Mouse (Mus musculus): ENCODE results near the gene Aqp3. TPM values are rescaled to one million over a fixed set of nuclear protein-coding genes. Genes with fewer than 3 reads are reported as not detected.

Aqp3 gene
- total RNA-seq, 2 experiments from 2014 or later = not detected

DNA sequence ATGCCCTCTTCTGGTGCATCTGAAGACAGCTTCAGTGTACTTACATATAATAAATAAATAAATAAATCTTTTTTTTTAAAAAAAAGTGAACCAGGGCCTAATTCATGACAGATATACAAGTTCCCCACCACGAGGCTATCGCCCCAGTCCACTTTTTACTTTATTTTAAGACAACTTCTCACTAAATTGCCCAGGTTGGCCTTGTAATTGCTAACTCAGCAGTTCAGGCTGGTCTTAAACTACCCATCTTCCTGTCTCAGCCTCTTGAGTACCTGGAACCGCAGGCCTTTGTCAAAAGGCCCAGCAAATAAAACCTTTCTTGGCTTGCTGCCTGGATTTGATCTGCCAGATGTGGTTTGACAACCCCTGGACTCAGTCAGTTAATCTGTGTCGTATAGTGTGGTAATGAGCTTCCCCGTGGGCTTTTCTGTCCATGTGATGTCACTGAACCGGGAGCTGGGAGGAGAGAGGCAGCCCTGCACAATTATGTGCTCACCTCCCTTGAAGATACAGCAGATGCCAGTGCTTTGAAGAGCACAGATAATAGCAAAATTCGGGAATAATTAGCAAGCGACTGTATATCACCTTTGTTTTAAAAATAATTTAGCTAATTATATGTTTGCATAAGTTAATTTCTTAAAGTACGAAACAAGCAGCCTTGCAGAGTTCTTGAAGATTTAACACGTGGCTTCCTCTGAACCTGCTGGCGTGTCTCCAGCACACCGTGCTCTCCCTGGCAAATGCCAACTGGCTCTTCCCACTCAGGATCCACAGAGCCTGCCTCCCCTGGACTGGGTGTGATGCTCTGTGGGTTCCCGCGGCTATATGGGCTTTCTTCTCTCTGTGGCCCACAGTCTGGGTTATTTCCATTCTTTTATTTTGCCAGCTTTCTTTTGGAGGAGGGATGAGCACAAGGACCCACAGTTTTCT lies 26.2 kb downstream of the Aqp3 start:
- ATAC-seq (replicated peaks; ENCODE audit: poor library complexity, severe bottlenecking) = no peak

DNA sequence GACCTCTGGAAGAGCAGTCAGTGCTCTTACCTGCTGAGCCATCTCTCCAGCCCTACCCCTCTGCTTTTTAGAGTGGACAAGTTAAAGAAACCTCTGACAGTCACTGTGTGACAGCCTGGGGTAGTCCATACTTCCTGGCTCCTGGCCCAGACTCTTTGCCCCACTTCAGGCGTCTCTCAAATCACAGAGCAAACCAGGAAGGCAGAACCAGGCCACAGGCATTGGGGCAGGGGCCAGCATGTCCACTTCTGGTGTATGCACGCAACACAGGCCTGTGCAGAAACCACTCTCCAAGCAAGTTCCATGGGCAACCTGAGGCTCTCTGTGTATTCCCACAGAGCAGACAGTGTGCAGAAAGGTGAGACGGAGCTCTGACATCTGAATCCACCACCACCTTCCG lies 32.8 kb downstream of the Aqp3 start:
- ATAC-seq (replicated peaks; ENCODE audit: poor library complexity, severe bottlenecking) = no peak

DNA sequence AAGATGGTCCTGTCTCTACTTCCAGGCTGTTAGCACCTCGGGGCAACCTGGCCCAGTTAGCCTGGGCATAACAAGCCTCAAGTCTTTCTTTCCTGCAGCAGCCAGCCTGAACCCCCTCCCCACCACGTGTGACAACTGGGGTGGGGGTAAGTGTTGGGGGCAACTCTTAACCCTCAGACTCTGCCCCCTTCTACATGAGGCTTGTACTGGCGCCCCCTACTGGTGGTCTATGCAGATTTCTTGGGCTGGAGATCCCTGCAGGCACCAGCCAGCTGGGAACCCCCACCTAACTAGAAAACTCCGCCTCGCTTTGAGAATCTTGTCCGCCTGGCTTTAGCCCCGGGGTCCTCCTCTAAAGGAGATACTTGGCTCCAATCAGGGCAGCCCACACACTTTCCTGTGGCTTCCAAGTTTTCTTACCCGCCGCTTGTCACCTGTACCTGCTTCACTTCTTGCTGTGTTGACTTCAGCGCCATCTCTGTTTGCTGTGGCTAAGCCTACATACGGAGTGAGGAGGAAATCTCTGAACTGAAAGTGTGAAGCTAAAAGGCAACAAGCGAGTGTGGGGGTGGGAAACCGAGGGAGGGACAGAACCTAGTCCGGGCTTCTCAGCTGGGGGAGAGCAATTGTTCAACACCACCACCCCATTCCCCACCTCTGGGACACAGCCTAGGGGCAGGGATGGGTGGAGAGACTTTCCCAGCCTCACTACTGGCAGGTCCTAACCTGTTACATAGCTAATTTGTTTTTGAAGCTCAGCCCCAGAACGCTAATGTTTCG lies 33.9 kb downstream of the Aqp3 start:
- peak; percentile 50; the same call in 1 of the 2 replicates for ATAC-seq (replicated peaks; ENCODE audit: poor library complexity, severe bottlenecking)

DNA sequence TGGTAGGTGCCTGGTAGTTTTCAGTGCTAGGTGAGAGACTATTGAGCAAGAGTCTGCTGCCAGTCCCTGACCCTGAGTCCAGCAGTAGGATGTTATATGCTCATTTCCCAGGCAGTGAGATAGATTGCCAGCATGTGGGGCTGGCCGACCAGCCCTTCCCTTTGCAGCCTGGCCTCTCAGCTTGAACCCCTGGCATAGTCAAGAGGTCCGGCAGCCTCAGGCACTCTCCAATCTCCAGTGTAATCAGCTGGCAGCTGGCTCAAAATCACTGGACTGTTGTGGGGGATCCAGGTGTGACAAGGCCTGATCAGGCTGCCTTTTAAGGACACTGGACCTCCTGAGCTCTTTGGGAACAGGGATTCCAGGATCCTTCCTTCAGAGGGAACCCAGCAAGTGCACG lies 34.6 kb downstream of the Aqp3 start:
- ATAC-seq (replicated peaks; ENCODE audit: poor library complexity, severe bottlenecking) = no peak; the same call in 1 of the 2 replicates

DNA sequence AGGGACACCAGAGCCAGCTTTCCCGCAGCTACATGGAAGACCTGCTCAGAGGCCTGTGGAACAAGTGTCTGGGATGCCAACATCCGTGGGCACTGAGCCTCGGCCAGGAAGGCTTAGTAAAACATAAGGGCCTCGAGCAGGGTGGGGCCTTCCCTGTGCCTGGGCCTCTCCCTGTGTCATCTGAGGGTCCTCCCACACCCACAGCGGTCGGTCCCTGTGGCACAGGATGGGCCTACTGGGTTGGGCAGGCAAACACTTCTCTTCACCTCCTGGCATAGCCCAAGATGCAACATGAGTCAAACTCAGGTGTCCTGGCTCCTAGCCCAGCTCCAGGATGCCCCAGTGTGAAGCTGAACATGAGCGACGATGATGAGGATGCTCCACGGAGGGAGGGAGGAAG lies 40.6 kb downstream of the Aqp3 start:
- no peak for ATAC-seq (replicated peaks; ENCODE audit: poor library complexity, severe bottlenecking)

DNA sequence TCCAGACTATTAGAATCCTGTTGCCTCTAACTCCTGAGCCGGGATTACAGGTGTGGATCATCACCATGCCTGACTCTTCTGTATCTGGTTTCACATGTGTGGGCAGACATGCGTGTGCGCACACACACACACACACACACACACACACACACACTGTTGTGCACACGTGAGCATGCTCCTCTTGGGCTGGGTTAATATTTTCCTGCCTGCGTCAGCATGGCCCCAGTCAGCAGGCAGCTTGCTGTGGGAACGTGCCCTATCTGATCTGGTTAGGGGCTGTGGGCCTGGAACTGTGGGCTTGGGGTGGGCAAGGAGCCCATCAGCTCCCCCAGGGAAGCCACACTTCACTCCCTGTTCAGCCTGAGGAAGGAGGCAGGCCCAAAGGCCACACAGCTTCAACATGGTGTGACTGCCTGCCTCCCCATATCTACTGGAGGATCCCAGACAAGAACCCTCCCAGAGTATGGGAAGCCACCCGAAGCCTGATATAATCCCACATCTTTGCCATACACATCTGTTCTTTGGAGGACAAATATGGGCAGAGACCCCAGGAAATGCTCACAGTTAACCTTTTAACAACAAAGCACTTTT lies 41.1 kb downstream of the Aqp3 start:
- ATAC-seq (replicated peaks; ENCODE audit: poor library complexity, severe bottlenecking) = no peak

DNA sequence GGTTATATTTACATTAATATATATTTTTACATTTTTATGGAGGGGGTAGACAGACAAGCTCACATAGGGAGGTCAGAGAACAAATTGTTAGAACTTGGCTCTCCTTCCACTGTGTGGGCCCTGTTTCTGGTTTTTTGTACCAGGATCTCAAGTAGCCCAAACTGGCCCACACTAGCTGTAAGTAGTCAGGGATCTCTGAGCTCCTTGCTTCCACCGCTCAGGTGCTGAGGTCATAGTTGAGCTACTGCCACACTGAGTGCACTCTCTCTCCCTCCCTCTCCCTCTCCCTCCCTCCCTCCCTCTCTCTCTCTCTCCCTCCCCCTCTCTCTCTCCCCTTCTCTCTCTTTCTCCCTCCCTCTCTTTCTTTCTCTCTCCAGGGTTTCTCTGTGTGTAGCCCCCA lies 41.7 kb downstream of the Aqp3 start:
- no peak for ATAC-seq (replicated peaks; ENCODE audit: poor library complexity, severe bottlenecking)

DNA sequence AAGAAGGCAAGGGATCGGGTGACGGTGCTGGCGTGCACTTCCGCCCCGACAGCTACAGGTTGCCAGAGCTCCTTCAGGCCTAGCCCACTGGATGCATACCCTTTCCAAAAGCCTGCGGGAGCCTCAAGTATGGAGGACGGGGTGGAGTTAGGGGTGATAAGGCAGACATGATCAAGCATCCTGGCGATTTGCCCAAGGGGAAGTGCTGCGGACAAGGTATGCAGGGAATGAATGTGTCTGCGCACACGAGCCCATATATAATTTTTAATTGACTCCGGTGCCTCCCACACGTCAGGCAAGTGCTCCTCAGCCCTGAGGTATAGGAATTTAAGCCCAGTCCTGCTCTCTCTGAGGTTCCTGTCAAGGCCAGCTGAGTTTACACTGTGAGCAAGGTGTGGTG lies 42.9 kb downstream of the Aqp3 start:
- no peak for ATAC-seq (replicated peaks; ENCODE audit: poor library complexity, severe bottlenecking)

DNA sequence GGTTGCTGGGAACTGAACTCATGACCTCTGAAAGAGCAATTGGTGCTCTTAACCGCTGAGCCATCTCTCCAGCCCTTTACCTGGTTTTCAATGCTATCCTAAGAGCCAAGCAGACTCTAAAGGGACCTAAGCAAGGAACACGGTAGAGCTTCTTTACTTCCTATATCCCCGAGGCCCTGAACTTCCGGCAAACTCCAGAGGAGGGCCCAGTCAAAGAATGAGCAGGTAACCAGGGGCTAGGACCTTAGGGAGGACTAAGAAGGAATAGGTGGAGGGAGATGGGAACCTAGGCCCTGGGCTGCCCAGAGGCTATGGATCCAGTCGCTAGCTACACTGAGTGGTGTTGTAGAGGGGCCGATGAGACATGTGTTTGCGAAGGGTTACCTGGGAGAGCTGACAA lies 46.2 kb downstream of the Aqp3 start:
- no peak for ATAC-seq (replicated peaks; ENCODE audit: poor library complexity, severe bottlenecking)

DNA sequence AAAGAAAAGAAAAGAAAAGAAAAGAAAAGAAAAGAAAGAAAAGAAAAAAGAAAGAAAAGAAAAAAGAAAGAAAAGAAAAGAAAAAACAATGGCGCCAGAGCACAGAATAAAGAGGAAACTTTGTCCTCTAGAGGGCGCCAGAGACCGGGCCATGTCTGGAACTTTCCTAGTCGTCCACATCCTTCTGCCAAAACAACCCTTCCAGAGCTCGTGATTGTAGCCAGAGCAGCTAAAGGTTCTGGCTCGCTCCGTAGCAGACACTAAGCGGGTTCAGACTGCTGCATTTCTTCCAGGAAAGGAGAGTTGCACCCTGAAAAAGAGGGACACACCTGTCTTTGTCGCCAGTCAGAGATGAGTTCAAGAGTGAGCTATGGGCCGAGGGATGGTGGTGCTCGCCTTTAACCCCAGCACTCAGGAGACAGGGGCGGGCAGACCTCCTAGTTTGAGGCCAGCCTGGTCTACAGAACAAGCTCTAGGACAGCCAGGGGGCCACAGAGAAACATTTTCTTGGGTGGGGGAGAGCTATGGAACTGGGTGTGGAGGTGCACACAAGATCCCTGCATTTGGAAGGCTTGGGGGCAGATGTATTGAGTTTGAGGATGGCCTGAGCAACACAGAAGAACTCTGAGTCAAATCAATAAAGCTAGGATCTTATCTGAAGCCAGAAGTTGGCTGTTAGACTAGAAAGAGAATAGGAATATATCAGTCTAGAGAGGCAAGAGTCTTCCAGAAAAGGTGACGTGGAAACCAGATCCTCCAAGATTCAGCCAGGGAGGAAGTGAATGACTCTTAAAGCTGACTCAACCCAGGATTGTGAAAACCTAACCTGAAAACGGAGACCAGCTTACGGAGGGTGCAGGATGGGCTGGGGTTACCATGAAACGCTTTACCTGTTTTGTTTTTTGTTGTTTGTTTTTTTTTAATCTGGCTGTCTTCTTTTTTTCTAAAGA lies 47.0 kb downstream of the Aqp3 start:
- peak; percentile 74 for ATAC-seq (replicated peaks; ENCODE audit: poor library complexity, severe bottlenecking)

DNA sequence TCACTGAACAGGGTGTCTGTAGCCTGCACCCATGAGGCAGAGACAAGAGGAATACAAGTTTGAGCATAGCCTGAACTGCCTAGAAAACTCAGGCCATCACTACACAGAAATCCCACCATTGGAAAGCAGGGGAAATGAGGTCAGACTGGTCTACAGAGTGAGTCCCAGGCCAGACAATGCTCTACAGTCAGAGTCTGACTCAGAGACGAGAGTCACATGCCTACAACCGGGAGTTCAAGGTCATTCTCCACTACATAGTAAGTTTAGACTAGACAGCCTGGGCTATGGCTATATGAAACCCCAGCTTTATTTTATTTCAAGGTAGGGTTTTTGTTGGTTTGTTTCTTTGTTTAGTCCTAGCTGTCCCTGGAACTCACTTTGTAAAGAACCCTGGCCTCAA lies 49.1 kb downstream of the Aqp3 start:
- ATAC-seq (replicated peaks; ENCODE audit: poor library complexity, severe bottlenecking) = no peak

DNA sequence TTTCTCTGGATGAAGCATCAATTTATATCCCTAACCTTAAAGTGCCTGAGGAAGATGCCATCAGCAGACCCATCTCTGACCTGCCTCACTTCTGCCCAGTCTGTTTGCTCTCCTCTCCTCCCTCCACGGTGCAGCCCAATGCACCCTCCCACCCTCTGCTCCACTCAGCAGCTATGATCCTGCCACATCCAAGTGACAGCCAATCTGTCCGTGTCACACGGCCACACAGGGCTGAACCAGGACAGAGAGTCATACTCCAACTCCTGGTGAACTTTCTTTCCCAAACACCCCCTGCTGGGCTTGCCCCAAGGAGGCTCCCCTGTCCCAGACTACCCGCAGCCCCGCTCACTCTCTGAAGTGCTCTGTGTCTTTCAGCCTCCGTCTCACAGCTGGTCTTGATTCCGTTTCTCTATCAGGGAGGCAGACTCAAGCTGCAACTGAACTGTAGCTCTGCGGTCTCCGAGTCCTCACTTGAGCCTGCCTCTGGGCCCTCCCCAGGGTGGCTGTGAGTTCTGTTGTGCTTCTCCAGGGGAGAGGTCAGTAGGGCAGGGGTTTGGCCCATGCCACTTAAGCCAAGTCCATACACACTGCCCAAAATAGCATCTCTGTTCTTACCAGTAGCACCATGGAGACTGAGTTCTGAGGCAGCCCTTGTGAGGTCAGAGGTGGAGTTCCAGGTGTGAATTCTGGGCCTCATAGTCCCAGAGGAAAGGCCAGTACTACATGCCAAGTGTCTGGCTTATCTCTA lies 50.3 kb downstream of the Aqp3 start, which contains the start of gene Aqp7:
Gene Aqp7 (minus strand): TSS at position 616 of the 748 bp plus-strand sequence.
- ATAC-seq (replicated peaks; ENCODE audit: poor library complexity, severe bottlenecking) = no peak

DNA sequence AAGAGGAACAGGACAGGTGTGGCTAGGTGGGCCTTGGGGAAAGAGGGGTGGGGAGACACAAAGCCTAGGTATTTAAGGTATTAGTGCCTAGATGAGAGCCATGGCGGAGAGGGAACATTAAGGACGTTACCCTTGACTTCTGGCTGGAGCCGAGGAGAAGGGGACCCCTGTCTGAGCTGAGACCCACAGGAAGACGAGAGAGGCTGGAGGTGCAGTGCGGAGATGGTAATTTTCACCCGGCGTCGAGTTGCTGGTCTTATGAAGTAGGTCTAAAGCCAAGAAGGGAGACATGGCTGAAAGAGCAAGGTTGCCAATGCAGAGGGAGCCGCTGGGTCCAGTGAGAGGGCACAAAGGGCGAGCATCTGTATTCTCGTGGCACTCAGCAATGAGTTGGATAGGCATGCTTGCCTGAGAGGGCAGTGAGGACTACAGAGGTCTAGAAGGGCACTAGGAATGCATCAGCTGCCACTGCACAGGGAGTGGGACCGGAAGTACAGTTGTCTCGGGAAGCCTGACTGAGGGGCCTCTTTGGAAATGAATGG lies 51.7 kb downstream of the Aqp3 start:
- no peak for ATAC-seq (replicated peaks; ENCODE audit: poor library complexity, severe bottlenecking)

DNA sequence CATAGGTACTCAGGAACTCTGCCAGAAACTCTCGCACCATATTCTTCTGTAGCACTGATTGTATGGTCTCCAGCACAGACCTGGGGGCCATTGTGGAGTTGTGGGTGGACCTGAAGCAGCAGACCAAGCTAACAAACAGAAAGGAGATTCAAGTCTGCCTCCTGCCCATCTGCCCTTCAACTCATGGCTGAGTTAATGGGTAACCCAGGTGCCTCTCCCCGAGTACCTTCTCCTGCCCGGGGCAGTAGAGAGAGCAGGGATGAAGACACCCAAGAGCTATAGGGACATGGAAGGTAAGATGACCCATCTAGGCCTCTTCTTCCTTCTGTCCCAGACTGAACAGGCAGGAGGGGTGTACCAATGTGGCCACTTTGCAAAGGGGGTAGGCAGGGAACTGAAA lies 52.7 kb downstream of the Aqp3 start:
- ATAC-seq (replicated peaks; ENCODE audit: poor library complexity, severe bottlenecking) = no peak

DNA sequence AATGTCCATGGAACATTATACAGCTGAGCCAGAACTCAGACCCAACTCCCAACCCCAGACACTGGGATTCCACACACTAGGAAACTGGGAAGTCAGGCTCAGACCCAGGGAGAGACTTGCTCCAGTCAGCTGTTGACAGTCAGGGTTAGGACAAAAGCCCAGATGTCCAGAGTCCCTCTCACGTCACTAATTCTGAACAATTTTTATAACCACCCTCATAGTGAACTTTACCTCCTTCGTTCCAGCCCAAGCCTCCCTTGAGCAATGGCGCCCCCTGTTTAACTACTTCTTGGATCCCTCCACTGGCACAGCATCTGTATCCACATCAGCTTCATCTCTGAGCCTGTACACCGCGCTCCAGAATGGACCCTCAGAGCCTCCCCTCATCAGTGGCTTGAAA lies 54.0 kb downstream of the Aqp3 start:
- no peak for ATAC-seq (replicated peaks; ENCODE audit: poor library complexity, severe bottlenecking)

DNA sequence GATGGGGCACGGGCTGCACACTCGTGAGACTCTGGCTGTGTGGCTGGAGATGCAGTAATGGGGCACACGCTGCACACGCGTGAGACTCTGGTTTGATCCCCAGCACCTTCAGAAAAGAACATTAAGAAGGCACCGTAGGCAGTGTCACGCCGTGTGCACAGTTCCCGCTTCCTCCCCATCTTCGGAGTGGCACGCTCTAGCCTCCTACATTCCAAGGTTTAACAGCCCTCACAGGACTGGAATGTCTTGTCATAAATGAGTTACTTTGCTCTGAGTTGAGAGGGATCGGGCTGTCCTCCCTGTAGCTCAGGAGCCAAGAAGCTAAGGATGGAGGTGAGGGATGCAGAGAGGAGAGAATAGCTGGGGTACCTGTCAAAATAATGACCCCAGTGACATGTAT lies 55.1 kb downstream of the Aqp3 start:
- no peak for ATAC-seq (replicated peaks; ENCODE audit: poor library complexity, severe bottlenecking)
